Mouse (Mus musculus): Measurements from ENCODE around the gene Gm17542. TPM values are rescaled to one million over a fixed set of nuclear protein-coding genes. Genes with fewer than 3 reads are reported as not detected.

Gm17542 gene
- polyA plus RNA-seq, 1 experiment from 2014 or later = not detected

- H3K27ac ChIP-seq (ENCODE audit: low read depth, low read length) = no peak overlapping the region
- no peaks in the 10 kb centered on the region for H3K27me3 ChIP-seq (ENCODE audit: control insufficient read depth, insufficient read depth, low read length)
- ATAC-seq (ENCODE audit: insufficient read depth, low FRiP score, low TSS enrichment) (no peak), DNase-seq (ENCODE audit: low spot score) (no peak)
- H3K36me3 ChIP-seq (ENCODE audit: control insufficient read depth, insufficient read depth, low read length) = no peaks in the 10 kb centered on the region
- H3K4me2 ChIP-seq (ENCODE audit: low read depth) = no peak overlapping the region
- no peaks in the 10 kb centered on the region for H3K9me3 ChIP-seq (ENCODE audit: control insufficient read depth, low read length)
- no peak overlapping the region for H3K4me3 ChIP-seq (ENCODE audit: low read depth, low read length)
- WGBS = 92% methylated on average over 4 of the region's 4 CpGs
- H3K9ac ChIP-seq (ENCODE audit: low read length) = no peak overlapping the region
- no peaks in the 10 kb centered on the region for H3K4me1 ChIP-seq (ENCODE audit: control insufficient read depth, insufficient read depth, low read length)
Observed at GRCm38 (mm10) chr10:58698955-58699354, 19.1 kb downstream of the Gm17542 start.

- no peak overlapping the region for H3K4me2 ChIP-seq (ENCODE audit: low read depth)
- no peak overlapping the region for H3K27ac ChIP-seq (ENCODE audit: low read depth, low read length)
- H3K4me1 ChIP-seq (ENCODE audit: control insufficient read depth, insufficient read depth, low read length) = no peaks in the 10 kb centered on the region
- WGBS = 82% methylated on average over 6 of the region's 7 CpGs
- no peak overlapping the region for H3K9ac ChIP-seq (ENCODE audit: low read length)
- no peaks in the 10 kb centered on the region for H3K9me3 ChIP-seq (ENCODE audit: control insufficient read depth, low read length)
- no peak overlapping the region for H3K4me3 ChIP-seq (ENCODE audit: low read depth, low read length)
- no peaks in the 10 kb centered on the region for H3K36me3 ChIP-seq (ENCODE audit: control insufficient read depth, insufficient read depth, low read length)
- H3K27me3 ChIP-seq (ENCODE audit: control insufficient read depth, insufficient read depth, low read length) = no peaks in the 10 kb centered on the region
- ATAC-seq (ENCODE audit: insufficient read depth, low FRiP score, low TSS enrichment) (no peak), DNase-seq (ENCODE audit: low spot score) (no peak)
Observed at GRCm38 (mm10) chr10:58691051-58691450, 27.0 kb downstream of the Gm17542 start.

- Histone ChIP-seq H3K4me1 (ENCODE audit: control insufficient read depth, insufficient read depth, low read length) (no peaks in the 10 kb centered on the region), H3K4me2 (ENCODE audit: low read depth) (no peak overlapping the region), H3K9ac (ENCODE audit: low read length) (no peak overlapping the region), H3K27me3 (ENCODE audit: control insufficient read depth, insufficient read depth, low read length) (no peaks in the 10 kb centered on the region), H3K4me3 (ENCODE audit: low read depth, low read length) (no peak overlapping the region), H3K9me3 (ENCODE audit: control insufficient read depth, low read length) (no peaks in the 10 kb centered on the region), H3K36me3 (ENCODE audit: control insufficient read depth, insufficient read depth, low read length) (no peaks in the 10 kb centered on the region), H3K27ac (ENCODE audit: low read depth, low read length) (no peak overlapping the region)
- no peak for DNase-seq (ENCODE audit: low spot score)
- whole genome bisulfite sequencing = 78% methylated on average over 6 of the region's 6 CpGs
- no peak for ATAC-seq (ENCODE audit: insufficient read depth, low FRiP score, low TSS enrichment)
Observed at GRCm38 (mm10) chr10:58679298-58679697, 38.7 kb downstream of the Gm17542 start.

- no peak within 1 kb of the TSS for H3K4me3 ChIP-seq (ENCODE audit: low read depth, low read length)
- H3K9ac ChIP-seq (ENCODE audit: low read length) = no peak within 1 kb of the TSS
- ATAC-seq (ENCODE audit: insufficient read depth, low FRiP score, low TSS enrichment) (peak; percentile 79; the same call in 1 of the 2 replicates), DNase-seq (ENCODE audit: low spot score) (peak; percentile 85)
- no peaks in the 10 kb centered on the region for H3K9me3 ChIP-seq (ENCODE audit: control insufficient read depth, low read length)
- H3K4me1 ChIP-seq (ENCODE audit: control insufficient read depth, insufficient read depth, low read length) = no peaks in the 10 kb centered on the region
- H3K36me3 ChIP-seq (ENCODE audit: control insufficient read depth, insufficient read depth, low read length) = no peaks in the 10 kb centered on the region
- H3K27ac ChIP-seq (ENCODE audit: low read depth, low read length) = no peak within 1 kb of the TSS
- 2% methylated on average over 20 of the region's 20 CpGs for WGBS
- peak within 1 kb of the TSS; percentile 27 for H3K4me2 ChIP-seq (ENCODE audit: low read depth)
- no peaks in the 10 kb centered on the region for H3K27me3 ChIP-seq (ENCODE audit: control insufficient read depth, insufficient read depth, low read length)
Observed at GRCm38 (mm10) chr10:58675533-58675932, 42.5 kb downstream of the Gm17542 start, which contains the start of gene Edar. Edar (minus strand) TSS chr10:58675654.

- Histone ChIP-seq H3K27me3 (ENCODE audit: control insufficient read depth, insufficient read depth, low read length) (no peaks in the 10 kb centered on the region), H3K36me3 (ENCODE audit: control insufficient read depth, insufficient read depth, low read length) (no peaks in the 10 kb centered on the region), H3K27ac (ENCODE audit: low read depth, low read length) (no peak overlapping the region), H3K4me1 (ENCODE audit: control insufficient read depth, insufficient read depth, low read length) (no peaks in the 10 kb centered on the region), H3K9me3 (ENCODE audit: control insufficient read depth, low read length) (no peaks in the 10 kb centered on the region), H3K4me2 (ENCODE audit: low read depth) (no peak overlapping the region), H3K9ac (ENCODE audit: low read length) (no peak overlapping the region), H3K4me3 (ENCODE audit: low read depth, low read length) (no peak overlapping the region)
- ATAC-seq (ENCODE audit: insufficient read depth, low FRiP score, low TSS enrichment) = 0 out of 2 replicates have a peak, but pooled peaks have one; percentile 35
- DNase-seq (ENCODE audit: low spot score) = peak; percentile 75
- WGBS = 36% methylated on average over 15 of the region's 15 CpGs
Observed at GRCm38 (mm10) chr10:58673278-58674061, 44.5 kb downstream of the Gm17542 start.

- Histone ChIP-seq H3K4me1 (ENCODE audit: control insufficient read depth, insufficient read depth, low read length) (no peaks in the 10 kb centered on the region), H3K27ac (ENCODE audit: low read depth, low read length) (no peak overlapping the region), H3K4me3 (ENCODE audit: low read depth, low read length) (no peak overlapping the region), H3K9ac (ENCODE audit: low read length) (no peak overlapping the region), H3K27me3 (ENCODE audit: control insufficient read depth, insufficient read depth, low read length) (no peaks in the 10 kb centered on the region), H3K9me3 (ENCODE audit: control insufficient read depth, low read length) (no peaks in the 10 kb centered on the region), H3K4me2 (ENCODE audit: low read depth) (no peak overlapping the region), H3K36me3 (ENCODE audit: control insufficient read depth, insufficient read depth, low read length) (no peaks in the 10 kb centered on the region)
- 52% methylated on average over 10 of the region's 10 CpGs for WGBS
- ATAC-seq (ENCODE audit: insufficient read depth, low FRiP score, low TSS enrichment) = peak; percentile 43; the same call in 1 of the 2 replicates
- DNase-seq (ENCODE audit: low spot score) = no peak
Observed at GRCm38 (mm10) chr10:58672557-58673277, 45.3 kb downstream of the Gm17542 start.

- no peak for ATAC-seq (ENCODE audit: insufficient read depth, low FRiP score, low TSS enrichment)
- Histone ChIP-seq H3K4me1 (ENCODE audit: control insufficient read depth, insufficient read depth, low read length) (no peaks in the 10 kb centered on the region), H3K36me3 (ENCODE audit: control insufficient read depth, insufficient read depth, low read length) (no peaks in the 10 kb centered on the region), H3K9ac (ENCODE audit: low read length) (no peak overlapping the region), H3K27ac (ENCODE audit: low read depth, low read length) (no peak overlapping the region), H3K27me3 (ENCODE audit: control insufficient read depth, insufficient read depth, low read length) (no peaks in the 10 kb centered on the region), H3K4me2 (ENCODE audit: low read depth) (no peak overlapping the region), H3K9me3 (ENCODE audit: control insufficient read depth, low read length) (no peaks in the 10 kb centered on the region), H3K4me3 (ENCODE audit: low read depth, low read length) (no peak overlapping the region)
- 86% methylated on average over 5 of the region's 5 CpGs for WGBS
- no peak for DNase-seq (ENCODE audit: low spot score)
Observed at GRCm38 (mm10) chr10:58663868-58664267, 54.1 kb downstream of the Gm17542 start.
